Mouse (Mus musculus): ENCODE data around the gene Twnk.

Gene Twnk

DNA sequence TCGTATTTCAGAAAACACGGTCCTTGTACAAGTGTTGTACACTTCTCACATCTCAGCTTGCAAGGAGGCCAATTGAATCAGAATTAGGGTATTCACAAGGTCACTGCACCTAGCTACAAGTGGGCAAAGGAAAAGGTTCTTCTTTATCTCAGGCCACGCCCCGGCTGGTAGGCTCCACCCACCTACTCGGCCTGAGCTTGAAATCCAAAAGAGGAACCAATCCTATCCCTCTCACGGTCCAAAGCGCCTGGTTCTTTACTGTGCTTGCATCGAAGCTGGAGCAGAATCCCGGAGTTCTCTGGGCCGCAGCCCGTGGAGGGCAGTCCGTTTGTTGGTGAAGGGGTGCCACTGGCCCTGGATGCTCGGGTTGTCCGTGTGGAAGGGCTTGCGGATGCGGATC lies at the start of gene Twnk:
Gene Twnk, plus strand, starts transcription at position 220 of the 400 bp plus-strand sequence.
- no peak for DNase-seq

- DNase-seq, result no peak
These were observed 45.8 kb upstream of the Twnk start for GRCm38 (mm10) chr19:44959633-44960032.

DNA sequence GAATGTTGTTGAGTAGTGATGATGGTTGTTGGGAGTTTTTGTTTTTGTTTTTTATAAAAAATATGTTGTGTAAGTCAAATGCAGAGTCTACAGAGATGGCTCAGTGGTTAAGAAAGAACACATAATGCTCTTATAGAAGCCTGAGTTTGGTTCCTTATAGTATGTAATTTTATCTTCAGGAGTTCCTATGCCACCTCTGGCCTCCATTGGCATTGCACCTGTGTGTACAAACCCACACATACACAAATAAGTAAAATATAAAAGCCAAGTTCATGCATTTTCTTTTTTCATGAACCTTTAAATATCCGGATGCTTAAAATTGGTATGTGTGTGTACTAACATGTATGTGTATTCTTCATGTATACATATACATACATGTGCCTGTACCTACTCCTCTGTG lies 39.5 kb upstream of the Twnk start:
- DNase-seq, result no peak

DNA sequence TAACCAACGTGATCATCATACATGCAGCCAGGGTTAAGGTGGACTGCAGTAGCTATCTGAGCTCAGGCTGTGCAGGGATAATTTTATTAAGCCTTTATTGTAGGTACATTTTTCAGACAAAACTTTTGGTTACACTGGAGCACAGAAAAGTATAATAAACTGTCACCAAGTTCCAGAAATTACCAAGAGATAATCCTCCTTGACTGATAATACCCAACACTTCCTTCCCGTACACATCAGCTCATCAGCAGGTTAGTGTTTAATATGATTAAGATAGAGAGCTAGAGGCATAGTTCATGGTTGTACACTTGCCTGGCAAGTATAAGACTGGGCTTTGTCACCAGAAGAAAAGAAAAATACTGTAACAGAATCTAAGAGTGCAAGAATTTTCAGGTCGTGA lies 37.1 kb upstream of the Twnk start:
- DNase-seq, result no peak

DNA sequence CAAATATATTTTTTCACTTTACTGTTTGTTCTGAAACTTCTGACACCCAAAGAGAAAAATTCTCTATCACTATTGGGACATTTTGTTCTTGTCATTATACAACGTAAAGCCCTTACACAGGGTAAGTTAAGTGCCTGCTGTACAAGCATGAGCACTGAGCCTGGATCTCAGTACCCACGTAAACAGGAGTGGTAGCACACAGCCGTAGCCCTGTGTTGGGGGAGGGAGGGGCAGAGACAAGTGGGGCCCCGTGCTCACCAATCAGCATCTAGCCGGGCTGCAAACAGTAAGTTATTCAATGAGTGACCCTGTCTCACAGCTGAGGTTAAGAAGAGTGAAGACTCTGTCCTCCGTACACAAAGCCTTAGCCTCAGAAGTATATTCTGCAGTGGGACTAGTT lies 28.8 kb upstream of the Twnk start:
- DNase-seq, result no peak

GRCm38 (mm10) chr19:44977148-44977547 lies 28.3 kb upstream of the Twnk start:
- DNase-seq, result no peak

- no peak for DNase-seq
These were observed 24.7 kb upstream of the Twnk start for GRCm38 (mm10) chr19:44980787-44981186.

DNA sequence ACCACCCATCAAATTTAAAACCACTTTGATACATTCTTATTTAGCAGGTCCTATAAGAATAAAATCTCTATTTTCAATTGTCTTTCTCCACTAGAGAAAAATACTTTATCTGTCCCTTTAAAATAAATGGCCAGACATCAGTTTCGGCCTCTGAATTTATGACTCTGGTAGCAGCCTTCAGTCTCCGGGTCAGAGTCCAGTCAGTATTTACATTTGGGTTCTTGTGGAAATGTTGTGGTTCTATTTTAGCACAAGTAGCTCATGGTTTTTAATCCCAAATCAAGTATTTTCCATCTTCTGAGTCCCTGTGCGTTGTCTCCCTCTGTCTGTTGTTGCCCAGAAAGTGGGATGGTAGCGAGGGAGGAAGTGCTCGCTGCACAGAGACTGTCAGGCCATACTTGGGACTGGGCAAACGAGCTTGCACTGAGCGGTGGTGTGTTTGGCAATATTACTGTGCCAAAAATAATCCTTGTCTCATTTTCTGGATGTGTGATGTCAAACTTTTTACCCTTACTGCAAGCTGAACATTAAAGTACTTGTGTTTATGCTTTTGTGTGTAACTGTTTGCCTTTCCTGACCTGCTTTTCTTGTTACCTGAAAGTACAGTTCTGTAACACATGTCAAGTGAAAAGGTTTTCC lies 22.9 kb upstream of the Twnk start:
- DNase-seq, result no peak

DNA sequence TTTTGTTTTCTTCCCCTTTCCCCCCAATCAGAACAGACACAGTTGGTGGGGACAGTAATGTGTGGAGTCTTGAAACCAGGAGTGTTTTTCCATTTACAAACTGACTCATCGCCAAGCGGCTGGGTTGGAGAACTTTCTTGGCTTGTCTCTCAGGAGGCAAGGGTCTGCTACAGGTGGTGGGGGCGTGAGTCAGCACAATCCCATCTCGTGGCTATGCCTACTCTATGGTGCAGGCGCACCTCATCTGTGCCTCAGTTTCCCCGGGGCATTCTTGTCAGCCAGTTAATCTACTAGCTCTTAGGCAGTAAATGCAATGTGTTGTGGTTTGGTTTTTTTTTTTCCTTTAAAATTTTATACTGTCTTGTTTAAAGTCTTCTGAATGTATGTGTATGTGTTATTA lies 22.1 kb upstream of the Twnk start:
- DNase-seq, result no peak

- DNase-seq, result no peak
These were observed 21.0 kb upstream of the Twnk start for GRCm38 (mm10) chr19:44984420-44984819.

DNA sequence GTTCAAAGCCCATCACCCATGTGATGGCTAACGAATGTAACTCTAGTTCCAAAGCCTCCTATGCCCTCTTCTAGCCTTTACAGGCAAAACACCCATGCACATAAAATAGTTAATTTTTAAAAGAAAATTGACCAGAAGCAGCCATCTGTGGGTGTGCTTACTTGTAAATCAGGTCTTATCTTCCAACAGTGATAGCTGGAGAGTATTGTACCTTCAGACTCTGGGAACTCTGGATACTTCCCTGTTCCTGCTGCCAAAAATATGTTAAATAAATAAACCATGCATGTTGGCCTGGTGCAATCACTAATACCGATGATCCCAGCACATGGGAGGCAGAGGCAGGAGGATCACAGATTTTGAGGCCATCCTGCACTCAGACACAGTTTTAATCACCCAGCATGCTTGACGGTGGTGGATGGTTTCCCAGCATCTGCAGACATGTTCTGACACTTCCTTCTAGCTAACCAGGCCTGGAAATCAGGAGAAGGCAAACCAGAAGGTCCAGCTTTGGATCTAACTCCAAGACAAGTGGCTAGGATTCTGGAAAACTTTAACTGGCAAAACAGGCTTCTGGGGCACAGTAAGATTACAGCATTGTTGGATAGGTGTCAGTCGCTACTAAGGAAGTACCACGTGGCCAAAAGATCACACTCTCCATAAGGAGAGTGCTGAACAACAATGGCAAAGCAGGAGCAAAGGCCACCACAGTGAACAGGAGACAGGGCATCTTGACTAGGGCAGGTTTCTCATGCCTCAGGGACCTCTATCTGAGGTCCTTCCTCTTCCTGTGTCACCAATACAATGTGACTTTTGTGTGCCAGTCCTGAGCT lies 20.1 kb upstream of the Twnk start:
- DNase-seq, result no peak

DNA sequence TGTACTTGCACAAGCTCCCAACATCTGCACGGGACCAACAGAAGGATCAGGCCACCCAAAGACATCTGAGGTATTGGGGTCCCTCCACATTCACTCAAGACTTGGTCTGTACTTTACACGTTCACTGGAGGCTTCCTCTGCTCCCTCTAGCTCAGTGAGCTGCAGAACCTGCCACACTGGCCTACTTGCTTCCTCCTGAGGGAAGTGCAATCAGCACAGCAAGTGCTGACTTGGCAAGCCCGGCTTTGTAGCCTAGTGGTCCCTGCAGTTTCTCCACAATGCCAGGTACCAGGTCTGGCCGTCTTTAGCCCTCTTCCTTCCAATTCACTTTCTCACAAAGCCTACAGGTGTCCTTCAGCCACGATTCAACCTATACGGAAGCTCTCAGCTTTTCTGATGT lies 18.5 kb upstream of the Twnk start:
- no peak for DNase-seq

- DNase-seq, result no peak
These were observed 17.6 kb upstream of the Twnk start for GRCm38 (mm10) chr19:44987851-44988250.

GRCm38 (mm10) chr19:44988321-44988720 lies 17.1 kb upstream of the Twnk start:
- DNase-seq, result no peak

DNA sequence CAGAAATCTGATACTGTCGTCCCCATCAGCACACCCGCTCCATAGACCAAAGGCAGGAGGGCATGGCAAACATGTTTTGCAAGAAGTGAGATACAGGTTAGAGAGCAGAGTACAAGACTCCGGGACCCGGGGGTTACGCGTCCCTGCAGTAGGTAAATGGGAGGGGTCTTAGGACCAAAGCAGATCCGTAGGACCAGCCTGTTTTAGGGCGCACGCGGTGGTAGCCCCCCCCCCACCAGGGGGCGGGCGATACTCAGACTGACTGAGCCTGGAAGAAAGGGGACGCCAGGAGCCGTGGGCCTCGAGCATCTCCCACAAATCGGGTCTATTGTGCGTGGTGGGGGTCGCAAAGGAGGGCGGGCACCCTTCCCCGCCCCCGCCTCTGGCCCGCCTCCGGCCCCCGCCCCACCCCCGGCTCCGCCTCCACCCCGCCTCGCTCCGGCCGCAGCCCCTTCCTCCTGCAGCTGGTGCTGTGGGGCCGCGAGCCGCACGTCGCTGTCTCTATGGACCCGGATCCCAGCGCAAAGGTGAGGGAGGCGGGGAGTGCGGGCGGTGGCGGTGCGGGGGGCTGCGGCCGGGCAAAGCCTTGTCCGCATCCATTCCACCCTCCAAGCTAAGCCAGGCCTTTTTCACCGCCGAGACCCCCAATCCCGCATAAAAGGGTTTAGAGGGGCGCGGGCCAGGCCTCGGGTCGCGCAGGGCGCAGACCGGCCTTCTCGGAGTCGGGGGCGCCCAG lies 16.5 kb upstream of the Twnk start, which contains the start of gene Sema4g:
Gene Sema4g, plus strand, starts transcription at position 271 of the 736 bp plus-strand sequence.
- peak; percentile 49 for DNase-seq

- DNase-seq, result peak; percentile 20
These were observed 15.6 kb upstream of the Twnk start for GRCm38 (mm10) chr19:44989567-44990495.

DNA sequence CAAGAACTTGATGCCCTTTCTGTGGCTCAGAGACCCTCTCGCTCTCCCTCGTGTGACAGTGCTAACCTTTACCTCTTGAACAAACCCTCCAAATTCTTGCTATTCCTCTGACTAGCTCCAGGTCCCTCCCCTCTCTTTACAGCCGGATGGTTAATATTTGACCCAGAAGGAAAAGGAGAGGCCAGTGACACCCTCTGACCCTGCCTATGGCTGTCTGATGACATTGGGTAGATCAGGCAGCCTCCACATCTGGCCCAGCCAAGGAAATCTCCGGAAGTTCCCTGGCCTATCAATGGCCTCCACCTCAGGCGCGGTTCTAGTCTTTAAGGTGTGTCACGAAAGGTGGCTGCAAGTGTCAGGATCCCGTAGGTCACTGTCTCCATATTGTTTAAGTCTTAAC lies 14.4 kb upstream of the Twnk start:
- DNase-seq, result no peak

- no peak for DNase-seq
These were observed 13.2 kb upstream of the Twnk start for GRCm38 (mm10) chr19:44992246-44992645.

DNA sequence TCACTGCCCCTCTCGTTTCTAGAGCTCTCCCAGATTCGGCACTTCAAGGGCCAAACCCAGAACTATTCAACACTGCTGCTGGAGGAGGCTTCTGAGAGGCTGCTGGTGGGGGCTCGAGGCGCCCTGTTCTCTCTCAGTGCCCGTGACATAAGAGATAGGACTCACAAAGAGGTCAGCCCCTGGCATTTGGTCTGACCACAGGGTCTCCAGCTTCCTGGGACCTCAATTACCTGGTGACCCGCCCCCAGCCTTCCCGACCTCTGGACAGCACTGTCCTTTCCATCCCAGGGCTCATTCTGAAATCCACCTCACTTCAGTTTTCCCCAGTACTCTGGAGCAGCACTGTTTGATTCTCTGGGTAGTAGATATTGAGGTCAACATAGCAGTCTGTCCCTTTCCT lies 12.8 kb upstream of the Twnk start:
- no peak for DNase-seq

GRCm38 (mm10) chr19:44997786-44998185 lies 7.7 kb upstream of the Twnk start:
- DNase-seq, result no peak

GRCm38 (mm10) chr19:44999647-45000046 lies 5.8 kb upstream of the Twnk start:
- DNase-seq, result no peak

DNA sequence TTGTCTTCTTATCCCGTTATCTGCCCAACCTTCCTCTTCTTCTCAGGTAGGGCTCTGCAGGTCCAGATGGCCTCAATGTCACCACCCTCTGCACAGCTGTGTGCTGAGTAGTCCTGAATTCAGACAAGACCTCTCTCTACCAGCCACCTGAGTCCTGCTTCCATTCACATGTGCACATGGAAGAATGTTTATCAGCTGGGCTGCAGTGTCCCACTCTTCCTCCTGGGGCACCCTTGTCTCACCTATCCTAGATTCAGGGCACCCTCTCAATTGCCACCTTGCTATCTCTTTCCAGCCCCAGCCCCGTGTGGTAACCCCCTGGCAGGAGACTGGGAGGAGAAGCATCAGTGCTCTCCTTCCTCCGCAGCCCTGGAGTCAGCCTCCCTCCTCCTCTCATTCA lies 3.2 kb upstream of the Twnk start:
- DNase-seq, result no peak

Measured in cerebellum, adult 11 months (tissue).